ENCODE assay signal across 8 mouse cellular contexts in genomic region chr5:129914024-129914423, GRCm38 (mm10). TPM values are rescaled to one million over a fixed set of nuclear protein-coding genes. Genes with fewer than 3 reads are reported as not detected.
DNase-seq lines count a peak whose midpoint lies in the region; ATAC-seq and TF ChIP-seq lines count a peak whose summit lies in the region.

No protein-coding gene starts in this region.

- H3K9ac ChIP-seq in midbrain, embryonic 14.5 days (replicated peaks; ENCODE audit: low read length) = no peak overlapping the region
- no peak overlapping the region for H3K9ac ChIP-seq in midbrain, embryonic 15.5 days
- no peak overlapping the region for H3K9ac ChIP-seq in hindbrain, embryonic 12.5 days

- no peaks in the 10 kb centered on the region for H3K27me3 ChIP-seq in midbrain, embryonic 14.5 days (ENCODE audit: control insufficient read depth, insufficient read depth, low read length)
- H3K27me3 ChIP-seq in midbrain, embryonic 15.5 days (replicated peaks) = no peaks in the 10 kb centered on the region
- H3K27me3 ChIP-seq in embryonic facial prominence, embryonic 10.5 days (replicated peaks; ENCODE audit: low read depth, poor library complexity, severe bottlenecking) = peaks cover 11% of the 10 kb centered on the region
- no peaks in the 10 kb centered on the region for H3K27me3 ChIP-seq in hindbrain, embryonic 12.5 days

- H3K4me2 ChIP-seq in midbrain, embryonic 14.5 days (ENCODE audit: low read length) = no peak overlapping the region
- H3K4me2 ChIP-seq in midbrain, embryonic 15.5 days = no peak overlapping the region
- H3K4me2 ChIP-seq in hindbrain, embryonic 12.5 days (replicated peaks) = no peak overlapping the region

- no peak overlapping the region for H3K27ac ChIP-seq in midbrain, embryonic 14.5 days (replicated peaks; ENCODE audit: low read depth, low read length)
- no peak overlapping the region for H3K27ac ChIP-seq in midbrain, embryonic 15.5 days
- H3K27ac ChIP-seq in embryonic facial prominence, embryonic 10.5 days (replicated peaks) = no peak overlapping the region
- no peak overlapping the region for H3K27ac ChIP-seq in hindbrain, embryonic 12.5 days

- ATAC-seq in midbrain, embryonic 14.5 days (ENCODE audit: low FRiP score, low TSS enrichment) = no peak
- no peak for ATAC-seq in midbrain, embryonic 15.5 days (replicated peaks)
- ATAC-seq in hindbrain, embryonic 12.5 days (ENCODE audit: low FRiP score) = no peak

- no peak overlapping the region for H3K4me3 ChIP-seq in midbrain, embryonic 14.5 days (replicated peaks; ENCODE audit: low read depth, low read length)
- H3K4me3 ChIP-seq in midbrain, embryonic 15.5 days = no peak overlapping the region
- H3K4me3 ChIP-seq in embryonic facial prominence, embryonic 10.5 days = no peak overlapping the region
- no peak overlapping the region for H3K4me3 ChIP-seq in lung, adult 2 months (replicated peaks; ENCODE audit: extremely low read depth, low read depth, low read length)
- no peak overlapping the region for H3K4me3 ChIP-seq in hindbrain, embryonic 12.5 days

- no peaks in the 10 kb centered on the region for H3K36me3 ChIP-seq in midbrain, embryonic 14.5 days (ENCODE audit: control insufficient read depth, insufficient read depth, low read length)
- H3K36me3 ChIP-seq in midbrain, embryonic 15.5 days (replicated peaks) = no peaks in the 10 kb centered on the region
- H3K36me3 ChIP-seq in embryonic facial prominence, embryonic 10.5 days (replicated peaks) = no peaks in the 10 kb centered on the region
- no peaks in the 10 kb centered on the region for H3K36me3 ChIP-seq in hindbrain, embryonic 12.5 days

- WGBS in midbrain, embryonic 14.5 days = 37% methylated on average over 2 of the region's 2 CpGs
- WGBS in midbrain, embryonic 15.5 days = 24% methylated on average over 2 of the region's 2 CpGs
- 33% methylated on average over 2 of the region's 2 CpGs for WGBS in embryonic facial prominence, embryonic 10.5 days
- 33% methylated on average over 2 of the region's 2 CpGs for WGBS in lung, adult 2 months
- 26% methylated on average over 2 of the region's 2 CpGs for WGBS in hindbrain, embryonic 12.5 days

- H3K9me3 ChIP-seq in midbrain, embryonic 14.5 days (ENCODE audit: control insufficient read depth, low read length) = no peaks in the 10 kb centered on the region
- no peaks in the 10 kb centered on the region for H3K9me3 ChIP-seq in midbrain, embryonic 15.5 days
- H3K9me3 ChIP-seq in embryonic facial prominence, embryonic 10.5 days = no peaks in the 10 kb centered on the region
- H3K9me3 ChIP-seq in hindbrain, embryonic 12.5 days (replicated peaks) = no peaks in the 10 kb centered on the region

- H3K4me1 ChIP-seq in midbrain, embryonic 14.5 days (ENCODE audit: control insufficient read depth, insufficient read depth, low read length) = peaks cover 3% of the 10 kb centered on the region; the same call in 1 of the 2 replicates
- peaks cover 5% of the 10 kb centered on the region for H3K4me1 ChIP-seq in midbrain, embryonic 15.5 days
- peaks cover 3% of the 10 kb centered on the region for H3K4me1 ChIP-seq in embryonic facial prominence, embryonic 10.5 days
- no peaks in the 10 kb centered on the region; the same call in 1 of the 2 replicates for H3K4me1 ChIP-seq in lung, adult 2 months (ENCODE audit: control insufficient read depth, insufficient read depth, low read length)
- peaks cover 3% of the 10 kb centered on the region; the same call in 1 of the 2 replicates for H3K4me1 ChIP-seq in hindbrain, embryonic 12.5 days

- TF ChIP-seq POLR2A in lung, adult 2 months (IDR thresholded peaks at IDR 0.05; ENCODE audit: borderline replicate concordance, extremely low read depth, low read depth, low read length) = no peak

- TF ChIP-seq CTCF in lung, adult 2 months (IDR thresholded peaks at IDR 0.05; ENCODE audit: insufficient read depth, low read length) = peak; percentile 60

- DNase-seq in cerebellum, postnatal 25 days = peak; percentile 11 to 36
- DNase-seq in cerebellum, adult 11 months = no peak
- peak; percentile 39 for DNase-seq in midbrain, embryonic 14.5 days
- DNase-seq in embryonic facial prominence, embryonic 10.5 days (ENCODE audit: low spot score) = peak; percentile 48
- DNase-seq in lung, adult 2 months = peak; percentile 18
- DNase-seq in thymus, postnatal 25 days = peak; percentile 18

RNA-seq across cellular contexts. Expression of gene Nupr1l, which starts 5.7 kb away (rescaled TPM):
- polyA plus RNA-seq in midbrain, embryonic 14.5 days (2014; fragmentation: Nextera tagmentation; extraction: Ambion mirVana) = 5.4 and 6.0 TPM in 2 replicates
- 3.9 and 5.9 TPM in 2 replicates for polyA plus RNA-seq in midbrain, embryonic 15.5 days (2015; fragmentation: Nextera tagmentation; extraction: Ambion mirVana)
- polyA plus RNA-seq in embryonic facial prominence, embryonic 10.5 days (2016; fragmentation: Nextera tagmentation; extraction: Ambion mirVana) = 3.5 and 3.7 TPM in 2 replicates
- polyA plus RNA-seq in lung, adult 2 months (2012; rRNA removed) = 6.4 and 10.4 TPM in 2 replicates
- polyA plus RNA-seq in hindbrain, embryonic 12.5 days (2016; fragmentation: Nextera tagmentation; extraction: Ambion mirVana) = 4.7 and 6.6 TPM in 2 replicates

RNA-seq across cellular contexts. Expression of gene Phkg1, which starts 15.7 kb away (rescaled TPM):
- 0.22 and 0.94 TPM in 2 replicates for polyA plus RNA-seq in midbrain, embryonic 14.5 days (2014; fragmentation: Nextera tagmentation; extraction: Ambion mirVana)
- 0.40 and 0.56 TPM in 2 replicates for polyA plus RNA-seq in midbrain, embryonic 15.5 days (2015; fragmentation: Nextera tagmentation; extraction: Ambion mirVana)
- polyA plus RNA-seq in embryonic facial prominence, embryonic 10.5 days (2016; fragmentation: Nextera tagmentation; extraction: Ambion mirVana) = 0.11 and 0.19 TPM in 2 replicates
- 2.4 and 6.9 TPM in 2 replicates for polyA plus RNA-seq in lung, adult 2 months (2012; rRNA removed)
- polyA plus RNA-seq in hindbrain, embryonic 12.5 days (2016; fragmentation: Nextera tagmentation; extraction: Ambion mirVana) = 0.34 and 0.46 TPM in 2 replicates

RNA-seq across cellular contexts. Expression of gene Zbed5, which starts 18.5 kb away (rescaled TPM):
- 20.0 and 20.1 TPM in 2 replicates for polyA plus RNA-seq in midbrain, embryonic 14.5 days (2014; fragmentation: Nextera tagmentation; extraction: Ambion mirVana)
- 16.6 and 17.3 TPM in 2 replicates for polyA plus RNA-seq in midbrain, embryonic 15.5 days (2015; fragmentation: Nextera tagmentation; extraction: Ambion mirVana)
- 7.4 and 7.7 TPM in 2 replicates for polyA plus RNA-seq in embryonic facial prominence, embryonic 10.5 days (2016; fragmentation: Nextera tagmentation; extraction: Ambion mirVana)
- 0.95 and 1.3 TPM in 2 replicates for polyA plus RNA-seq in lung, adult 2 months (2012; rRNA removed)
- polyA plus RNA-seq in hindbrain, embryonic 12.5 days (2016; fragmentation: Nextera tagmentation; extraction: Ambion mirVana) = 10.9 and 12.4 TPM in 2 replicates

RNA-seq across cellular contexts. Expression of gene Chchd2, which starts 26.8 kb away (rescaled TPM):
- 748 and 816 TPM in 2 replicates for polyA plus RNA-seq in midbrain, embryonic 14.5 days (2014; fragmentation: Nextera tagmentation; extraction: Ambion mirVana)
- 674 and 719 TPM in 2 replicates for polyA plus RNA-seq in midbrain, embryonic 15.5 days (2015; fragmentation: Nextera tagmentation; extraction: Ambion mirVana)
- 1,193 and 1,199 TPM in 2 replicates for polyA plus RNA-seq in embryonic facial prominence, embryonic 10.5 days (2016; fragmentation: Nextera tagmentation; extraction: Ambion mirVana)
- polyA plus RNA-seq in lung, adult 2 months (2012; rRNA removed) = 686 and 760 TPM in 2 replicates
- polyA plus RNA-seq in hindbrain, embryonic 12.5 days (2016; fragmentation: Nextera tagmentation; extraction: Ambion mirVana) = 714 and 768 TPM in 2 replicates

RNA-seq across cellular contexts. Expression of gene Vkorc1l1, which starts 27.7 kb away (rescaled TPM):
- 26.5 and 31.3 TPM in 2 replicates for polyA plus RNA-seq in midbrain, embryonic 14.5 days (2014; fragmentation: Nextera tagmentation; extraction: Ambion mirVana)
- 31.9 and 32.8 TPM in 2 replicates for polyA plus RNA-seq in midbrain, embryonic 15.5 days (2015; fragmentation: Nextera tagmentation; extraction: Ambion mirVana)
- polyA plus RNA-seq in embryonic facial prominence, embryonic 10.5 days (2016; fragmentation: Nextera tagmentation; extraction: Ambion mirVana) = 29.2 and 34.7 TPM in 2 replicates
- 9.7 and 19.5 TPM in 2 replicates for polyA plus RNA-seq in lung, adult 2 months (2012; rRNA removed)
- polyA plus RNA-seq in hindbrain, embryonic 12.5 days (2016; fragmentation: Nextera tagmentation; extraction: Ambion mirVana) = 40.9 and 42.4 TPM in 2 replicates
